Mouse (Mus musculus) CH12.LX (cell line): ENCODE measurements around the gene Rab15. TPM values are rescaled to one million over a fixed set of nuclear protein-coding genes. Genes with fewer than 3 reads are reported as not detected.
"Not testable (repeated sequence)": the region's sequence is repeated elsewhere in the genome, so short reads cannot be mapped to it uniquely, and the experiment has no call there.

Source experiments
- DNase-seq: peaks from one replicate; pipeline ENCODE4 v3.0.0-alpha.2; 2013; ENCODE audit errors: extremely low read depth
- H3K27ac ChIP-seq: 2 replicates; pipeline ENCODE4 v1.5.1; 2012; ENCODE audit warnings: low read depth, mild to moderate bottlenecking, control low read depth, moderate library complexity; ENCODE audit not compliant: insufficient read depth
- H3K27me3 ChIP-seq: replicated peaks from 2 replicates; pipeline ENCODE3; 2012; ENCODE audit warnings: inconsistent platforms
- H3K36me3 ChIP-seq, 2 experiments: replicated peaks in 1 of 2; 2 replicates each; pipeline versions ENCODE3 to v1.6.1; 2012; ENCODE audit warnings: inconsistent platforms in 1 of 2, low read length in 1 of 2, mild to moderate bottlenecking in 1 of 2, mixed read lengths in 1 of 2, moderate library complexity in 1 of 2; ENCODE audit not compliant: control insufficient read depth in 1 of 2, insufficient read depth in 1 of 2
- H3K4me1 ChIP-seq, 2 experiments: 2 replicates each; pipeline ENCODE4 v1.6.1; 2012; ENCODE audit warnings: inconsistent platforms in 1 of 2, moderate library complexity in 1 of 2; ENCODE audit not compliant: insufficient read depth in 2 of 2, control insufficient read depth in 1 of 2
- H3K4me2 ChIP-seq: 2 replicates; pipeline ENCODE4 v1.6.1; 2012; ENCODE audit warnings: low read depth, mild to moderate bottlenecking, control low read depth; ENCODE audit not compliant: poor library complexity, insufficient read depth, severe bottlenecking
- H3K4me3 ChIP-seq, 3 experiments: fragments of 150-350 bp in 1 of 3; sonication (generic) in 1 of 3; replicated peaks in 1 of 3; 2 replicates each; pipeline versions ENCODE3 to v1.5.1; 2011 to 2012; ENCODE audit warnings: low read depth in 2 of 3, low read length in 2 of 3, mild to moderate bottlenecking in 2 of 3, moderate library complexity in 2 of 3, control low read depth in 1 of 3, improper control_type of control experiment in 1 of 3, inconsistent platforms in 1 of 3, mixed read lengths in 1 of 3; ENCODE audit not compliant: poor library complexity in 1 of 3
- H3K79me2 ChIP-seq: replicated peaks from 2 replicates; pipeline ENCODE4 v1.6.1; 2012; ENCODE audit warnings: mild to moderate bottlenecking, moderate library complexity; ENCODE audit not compliant: control insufficient read depth, poor library complexity, insufficient read depth, severe bottlenecking; ENCODE audit errors: extremely low read depth
- H3K9ac ChIP-seq: 2 replicates; pipeline ENCODE4 v1.6.1; 2012; ENCODE audit warnings: low read depth, mild to moderate bottlenecking, control low read depth, moderate library complexity; ENCODE audit not compliant: insufficient read depth
- H3K9me3 ChIP-seq: replicated peaks from 2 replicates; pipeline ENCODE3; 2012; ENCODE audit warnings: low read length, inconsistent platforms, mixed read lengths
- CHD1 ChIP-seq: IDR thresholded peaks from 2 replicates; pipeline ENCODE4 v1.6.1; 2012; ENCODE audit warnings: low read depth, low read length, improper control_type of control experiment, inconsistent platforms
- CTCF ChIP-seq, 2 experiments: IDR thresholded peaks in 1 of 2; conservative IDR thresholded peaks in 1 of 2; 2 replicates each; pipeline ENCODE4 v1.5.1; 2011 to 2012; ENCODE audit warnings: low read depth in 2 of 2, low read length in 2 of 2, improper control_type of control experiment in 1 of 2, inconsistent platforms in 1 of 2, mild to moderate bottlenecking in 1 of 2, moderate library complexity in 1 of 2
- ETS1 ChIP-seq: conservative IDR thresholded peaks from 2 replicates; pipeline ENCODE4 v1.6.1; 2012; ENCODE audit warnings: low read depth, mild to moderate bottlenecking, inconsistent platforms, low read length, improper control_type of control experiment, moderate library complexity
- JUND ChIP-seq: conservative IDR thresholded peaks from 2 replicates; pipeline ENCODE4 v1.6.1; 2011; ENCODE audit warnings: low read depth, low read length, improper control_type of control experiment
- KAT2A ChIP-seq: IDR thresholded peaks from 2 replicates; pipeline ENCODE4 v1.6.1; 2012; ENCODE audit warnings: low read length, improper control_type of control experiment, inconsistent platforms; ENCODE audit not compliant: insufficient replicate concordance
- MAZ ChIP-seq: IDR thresholded peaks from 2 replicates; pipeline ENCODE4 v1.6.1; 2012; ENCODE audit warnings: low read depth, mild to moderate bottlenecking, inconsistent platforms, low read length, improper control_type of control experiment, moderate library complexity
- MEF2A ChIP-seq: IDR thresholded peaks from 2 replicates; pipeline ENCODE4 v1.6.1; 2014; ENCODE audit warnings: low read depth, mild to moderate bottlenecking, inconsistent platforms, low read length, improper control_type of control experiment, borderline replicate concordance
- NELFE ChIP-seq: IDR thresholded peaks from 2 replicates; pipeline ENCODE4 v1.6.1; 2011; ENCODE audit warnings: low read depth, low read length, improper control_type of control experiment
- POLR2AphosphoS2 ChIP-seq: IDR thresholded peaks from 2 replicates; pipeline ENCODE4 v1.6.1; 2011; ENCODE audit warnings: low read depth, low read length, improper control_type of control experiment
- TBP ChIP-seq: conservative IDR thresholded peaks from 2 replicates; pipeline ENCODE4 v1.6.1; 2011; ENCODE audit warnings: low read depth, low read length, improper control_type of control experiment
- TCF12 ChIP-seq: IDR thresholded peaks from 2 replicates; pipeline ENCODE4 v1.6.1; 2014; ENCODE audit warnings: low read depth, mild to moderate bottlenecking, inconsistent platforms, low read length, improper control_type of control experiment
- UBTF ChIP-seq: IDR thresholded peaks from 2 replicates; pipeline ENCODE4 v1.6.1; 2012; ENCODE audit warnings: low read depth, mild to moderate bottlenecking, inconsistent platforms, low read length, improper control_type of control experiment, moderate library complexity
- ZC3H11A ChIP-seq: IDR thresholded peaks from 2 replicates; pipeline ENCODE4 v1.6.1; 2012; ENCODE audit warnings: low read depth, mild to moderate bottlenecking, inconsistent platforms, low read length, improper control_type of control experiment
- ZNF384 ChIP-seq: IDR thresholded peaks from 2 replicates; pipeline ENCODE4 v1.6.1; 2012; ENCODE audit warnings: low read depth, low read length, improper control_type of control experiment, inconsistent platforms
- dilution Hi-C: fragments of 300-500 bp; cut with MboI; formaldehyde crosslinking; loops from 2 replicates; pipeline ENCODE4 v1.14.3; 2020; ENCODE audit warnings: low sequenced_read_pairs; ENCODE audit not compliant: extremely low pct_unique_long_range_greater_than_20kb, extremely low pct_ligation_motif_present
- in situ Hi-C: fragments of 300-500 bp; cut with MboI; formaldehyde crosslinking; loops from 3 replicates; pipeline ENCODE4 v1.14.3; 2019; ENCODE audit warnings: low sequenced_read_pairs, low pct_ligation_motif_present, low pct_unique_long_range_greater_than_20kb, mixed read lengths
- polyA plus RNA-seq: library from polyadenylated mRNA; unstranded; fragments of >175 nt; gene quantifications from 2 replicates; pipeline ENCODE4 v1.2.1, GENCODE M21; 2012; ENCODE audit warnings: low read depth; ENCODE audit not compliant: insufficient read length
- total RNA-seq, 2 experiments: library from RNA; depleted of rRNA; stranded (reverse); fragments of 300-350 nt in 1 of 2; fragments of >200 nt in 1 of 2; gene quantifications; 2 replicates each; pipeline ENCODE4 v1.2.3; 2012 to 2014

Gene Rab15
- total and polyA plus RNA-seq, 3 experiments, result 0.25 TPM; not detected in 2

GRCm38 (mm10) chr12:76796938-76797539 lies 25.7 kb downstream of the Rab15 start:
- Histone ChIP-seq H3K79me2 (no peaks in the 10 kb centered on the region), H3K36me3 (no peaks in the 10 kb centered on the region), H3K4me1 (no peaks in the 10 kb centered on the region), H3K4me3 (no peak overlapping the region), H3K4me2 (no peak overlapping the region), H3K9me3 (no peaks in the 10 kb centered on the region), H3K27me3 (peaks cover 23% of the 10 kb centered on the region), H3K9ac (no peak overlapping the region), H3K27ac (no peak overlapping the region)
- no peak for DNase-seq
- dilution Hi-C loops (no loop called here), in situ Hi-C loops (no loop called here)
- TF ChIP-seq TBP (no peak), NELFE (no peak), MEF2A (no peak), UBTF (no peak), ZNF384 (no peak), ZC3H11A (no peak), TCF12 (no peak), JUND (no peak), ETS1 (no peak), MAZ (no peak)

- Histone ChIP-seq H3K9ac (no peak within 1 kb of the TSS), H3K36me3 (no peaks in the 10 kb centered on the region), H3K9me3 (no peaks in the 10 kb centered on the region), H3K27ac (no peak within 1 kb of the TSS), H3K79me2 (no peaks in the 10 kb centered on the region), H3K4me1 (no peaks in the 10 kb centered on the region), H3K4me3 (no peak within 1 kb of the TSS), H3K4me2 (no peak within 1 kb of the TSS), H3K27me3 (peaks cover 17% of the 10 kb centered on the region)
- dilution Hi-C loops (no loop called here), in situ Hi-C loops (no loop called here)
- DNase-seq, result no peak
- TF ChIP-seq POLR2AphosphoS2, result no peak
- no peak for TF ChIP-seq JUND
- TF ChIP-seq CTCF (conservative IDR thresholded peaks at IDR 0.05 in 1 of 2, IDR thresholded peaks at IDR 0.05 in 1 of 2; ENCODE audit: low read depth in 2 of 2, low read length in 2 of 2), result no peak
- no peak for TF ChIP-seq UBTF
- TF ChIP-seq KAT2A, result no peak
- no peak for TF ChIP-seq CHD1
Observed at GRCm38 (mm10) chr12:76795350-76795749, 27.4 kb downstream of the Rab15 start, which contains the start of gene Gpx2. Gpx2 (minus strand) TSS chr12:76795554.

DNA sequence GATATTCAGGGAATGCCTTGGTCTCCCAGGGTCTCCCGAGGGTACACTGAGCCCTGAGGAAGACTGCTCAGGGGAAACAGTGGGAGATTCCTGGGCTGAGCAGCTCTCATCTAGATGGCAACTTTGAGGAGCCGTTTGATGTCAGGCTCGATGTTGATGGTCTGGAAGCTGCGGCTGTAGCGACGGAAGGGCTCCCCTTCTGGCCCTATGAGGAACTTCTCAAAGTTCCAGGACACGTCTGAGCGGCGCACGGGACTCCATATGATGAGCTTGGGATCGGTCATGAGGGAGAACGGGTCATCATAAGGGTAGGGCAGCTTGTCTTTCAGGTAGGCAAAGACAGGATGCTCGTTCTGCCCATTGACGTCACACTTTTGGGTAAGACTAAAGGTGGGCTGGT lies 30.2 kb downstream of the Rab15 start:
- dilution Hi-C loops, H3K27ac ChIP-seq, H3K4me3 ChIP-seq, H3K79me2 ChIP-seq, H3K27me3 ChIP-seq, DNase-seq, H3K4me1 ChIP-seq, H3K36me3 ChIP-seq, in situ Hi-C loops, H3K9ac ChIP-seq, H3K9me3 ChIP-seq: not testable (repeated sequence)
- H3K4me2 ChIP-seq, result peak overlapping the region; percentile 39
- peak in 1 of 2 experiments; percentile 29; a peak in 2 of 4 replicates for TF ChIP-seq CTCF (conservative IDR thresholded peaks at IDR 0.05 in 1 of 2, IDR thresholded peaks at IDR 0.05 in 1 of 2; ENCODE audit: low read depth in 2 of 2, low read length in 2 of 2)
